Mouse (Mus musculus): ENCODE measurements at regions not wholly inside any gene's neighbourhood (a gene's known extent, or its start where the extent isn't known, plus 50 kb on each side); places are given as distances from the start of the nearest gene placed in this dataset.

DNA sequence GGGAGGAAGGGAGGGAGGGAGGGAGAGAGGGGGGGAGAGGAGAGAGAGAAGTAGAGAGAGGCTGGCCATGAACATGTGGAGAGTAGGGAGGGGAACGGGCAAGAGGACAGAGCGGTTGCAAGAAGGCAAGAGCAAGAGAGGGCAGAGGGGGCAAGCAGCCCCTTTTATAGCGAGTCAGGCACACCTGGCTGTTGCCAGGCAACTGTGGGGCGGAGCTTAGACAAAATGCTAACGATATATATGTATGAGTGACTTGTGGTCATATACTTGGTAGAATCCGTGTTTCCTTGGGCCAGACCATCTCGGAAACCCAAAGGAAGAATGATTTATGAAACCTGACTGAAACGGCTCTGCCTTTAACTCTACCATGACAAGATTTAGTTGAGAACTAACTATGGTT, 138.2 kb upstream of the Serp2 start:
- Histone ChIP-seq H3K36me3 (no peaks in the 10 kb centered on the region), H3K9me3 (replicated peaks) (no peaks in the 10 kb centered on the region), H3K27me3 (ENCODE audit: low read depth, poor library complexity, severe bottlenecking) (no peaks in the 10 kb centered on the region), H3K4me3 (no peak overlapping the region), H3K4me1 (peaks cover 62% of the 10 kb centered on the region), H3K27ac (peak overlapping the region; percentile 46; the same call in 1 of the 2 replicates)
- DNase-seq (ENCODE audit: low spot score), result no peak
- 77% methylated on average over 8 of the region's 8 CpGs for WGBS

- H3K27me3 ChIP-seq (ENCODE audit: low read depth, poor library complexity, severe bottlenecking), result no peaks in the 10 kb centered on the region
- H3K4me3 ChIP-seq, result no peak overlapping the region
- 66% methylated on average over 15 of the region's 15 CpGs for WGBS
- H3K36me3 ChIP-seq, result no peaks in the 10 kb centered on the region
- no peaks in the 10 kb centered on the region for H3K9me3 ChIP-seq (replicated peaks)
- DNase-seq (ENCODE audit: low spot score), result no peak
- peak overlapping the region; percentile 69 for H3K27ac ChIP-seq
- H3K4me1 ChIP-seq, result peaks cover 57% of the 10 kb centered on the region
These were observed 136.9 kb upstream of the Serp2 start for GRCm38 (mm10) chr14:76693351-76694317.

GRCm38 (mm10) chr14:76687971-76688407, 131.3 kb upstream of the Serp2 start:
- DNase-seq (ENCODE audit: low spot score), result peak; percentile 58

GRCm38 (mm10) chr14:76686762-76687453, 130.2 kb upstream of the Serp2 start:
- no peak overlapping the region for H3K4me3 ChIP-seq

More at GRCm38 (mm10) chr14:76687971-76688407, 131.3 kb upstream of the Serp2 start:
- H3K4me1 ChIP-seq, result peaks cover 47% of the 10 kb centered on the region
- no peaks in the 10 kb centered on the region for H3K36me3 ChIP-seq
- H3K27ac ChIP-seq, result peak overlapping the region; percentile 76
- 13% methylated on average over 10 of the region's 10 CpGs for WGBS
- no peak overlapping the region for H3K4me3 ChIP-seq
- H3K9me3 ChIP-seq (replicated peaks), result no peaks in the 10 kb centered on the region
- no peaks in the 10 kb centered on the region for H3K27me3 ChIP-seq (ENCODE audit: low read depth, poor library complexity, severe bottlenecking)

GRCm38 (mm10) chr14:76685830-76686761, 129.4 kb upstream of the Serp2 start:
- Histone ChIP-seq H3K4me1 (peaks cover 48% of the 10 kb centered on the region), H3K36me3 (no peaks in the 10 kb centered on the region), H3K27ac (peak overlapping the region; percentile 73), H3K9me3 (replicated peaks) (no peaks in the 10 kb centered on the region), H3K4me3 (no peak overlapping the region), H3K27me3 (ENCODE audit: low read depth, poor library complexity, severe bottlenecking) (no peaks in the 10 kb centered on the region)
- DNase-seq (ENCODE audit: low spot score), result no peak
- 66% methylated on average over 17 of the region's 17 CpGs for WGBS

More at GRCm38 (mm10) chr14:76686762-76687453, 130.2 kb upstream of the Serp2 start:
- Histone ChIP-seq H3K27ac (peak overlapping the region; percentile 73; the same call in 1 of the 2 replicates), H3K9me3 (replicated peaks) (no peaks in the 10 kb centered on the region), H3K36me3 (no peaks in the 10 kb centered on the region), H3K4me1 (peaks cover 41% of the 10 kb centered on the region), H3K27me3 (ENCODE audit: low read depth, poor library complexity, severe bottlenecking) (no peaks in the 10 kb centered on the region)
- WGBS, result 52% methylated on average over 9 of the region's 9 CpGs
- DNase-seq (ENCODE audit: low spot score), result no peak

DNA sequence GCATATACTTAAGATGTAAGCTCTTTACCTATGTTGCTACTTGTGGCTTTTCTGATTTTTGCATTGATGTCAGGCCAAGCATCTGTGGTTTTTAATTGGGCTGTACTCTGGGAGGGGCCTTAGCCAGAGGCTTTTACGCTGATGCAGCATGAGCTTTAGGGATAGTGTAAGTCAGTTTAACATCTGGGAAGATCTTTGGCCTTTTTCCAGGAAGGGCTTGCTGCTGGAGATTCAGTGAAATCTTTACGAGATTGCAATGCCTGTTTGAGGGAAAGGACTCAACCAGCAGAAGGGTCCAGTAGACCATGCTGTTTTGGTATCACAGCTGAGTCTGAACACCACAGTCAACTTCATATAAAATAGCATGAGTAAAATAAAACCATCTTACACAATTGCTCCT, 127.6 kb upstream of the Serp2 start:
- H3K4me1 ChIP-seq, result peaks cover 49% of the 10 kb centered on the region
- DNase-seq (ENCODE audit: low spot score), result no peak
- H3K36me3 ChIP-seq, result no peaks in the 10 kb centered on the region
- H3K27me3 ChIP-seq (ENCODE audit: low read depth, poor library complexity, severe bottlenecking), result no peaks in the 10 kb centered on the region
- no peaks in the 10 kb centered on the region for H3K9me3 ChIP-seq (replicated peaks)
- 81% methylated on average over 2 of the region's 2 CpGs for WGBS
- H3K4me3 ChIP-seq, result no peak overlapping the region
- no peak overlapping the region for H3K27ac ChIP-seq

DNA sequence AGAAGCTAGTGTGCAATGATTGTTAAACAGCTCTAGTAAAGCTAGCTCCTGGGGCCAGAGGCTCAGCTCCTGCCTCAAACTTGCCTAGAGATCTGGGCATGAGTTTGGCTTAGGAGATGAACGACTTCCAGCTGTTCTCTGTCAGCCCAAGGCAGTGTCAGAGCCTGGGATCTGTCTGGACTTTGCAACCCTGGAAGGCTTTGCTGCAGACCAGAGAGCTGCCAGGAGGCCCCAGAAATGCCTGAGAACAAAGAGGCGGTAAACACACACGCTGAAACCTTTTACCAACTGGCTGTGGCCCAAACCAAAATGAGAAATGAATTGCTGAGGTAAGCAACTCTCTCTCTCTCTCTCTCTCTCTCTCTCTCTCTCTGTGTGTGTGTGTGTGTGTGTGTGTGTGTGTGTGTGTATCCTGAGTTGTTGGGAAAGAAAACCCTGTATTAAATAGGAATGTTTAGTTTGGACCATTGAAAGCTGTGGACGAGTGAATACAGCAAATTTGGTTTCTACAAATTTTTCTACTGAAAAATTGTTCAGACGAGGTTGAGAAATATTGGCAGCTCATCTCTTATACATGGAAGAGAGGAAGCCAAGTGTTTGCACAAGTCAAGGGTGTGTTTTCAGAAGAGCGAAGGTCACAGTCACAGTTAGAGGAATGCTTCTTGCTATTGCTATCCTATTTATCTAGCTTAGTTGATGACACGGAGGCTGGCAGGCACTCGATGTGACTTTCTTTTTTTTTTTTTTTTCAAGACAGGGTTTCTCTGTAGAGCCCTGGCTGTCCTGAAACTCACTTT, 125.1 kb upstream of the Serp2 start:
- no peaks in the 10 kb centered on the region for H3K9me3 ChIP-seq (replicated peaks)
- no peak for DNase-seq (ENCODE audit: low spot score)
- peaks cover 27% of the 10 kb centered on the region for H3K4me1 ChIP-seq
- no peaks in the 10 kb centered on the region for H3K36me3 ChIP-seq
- peak overlapping the region; percentile 78 for H3K27ac ChIP-seq
- H3K27me3 ChIP-seq (ENCODE audit: low read depth, poor library complexity, severe bottlenecking), result no peaks in the 10 kb centered on the region
- WGBS, result 49% methylated on average over 8 of the region's 8 CpGs
- no peak overlapping the region for H3K4me3 ChIP-seq

- no peaks in the 10 kb centered on the region for H3K9me3 ChIP-seq (replicated peaks)
- 82% methylated on average over 5 of the region's 5 CpGs for WGBS
- no peak overlapping the region for H3K4me3 ChIP-seq
- H3K27me3 ChIP-seq (ENCODE audit: low read depth, poor library complexity, severe bottlenecking), result no peaks in the 10 kb centered on the region
- H3K27ac ChIP-seq, result no peak overlapping the region
- no peak for DNase-seq (ENCODE audit: low spot score)
- peaks cover 13% of the 10 kb centered on the region for H3K4me1 ChIP-seq
- no peaks in the 10 kb centered on the region for H3K36me3 ChIP-seq
These were observed 121.9 kb upstream of the Serp2 start for GRCm38 (mm10) chr14:76678512-76679134.

DNA sequence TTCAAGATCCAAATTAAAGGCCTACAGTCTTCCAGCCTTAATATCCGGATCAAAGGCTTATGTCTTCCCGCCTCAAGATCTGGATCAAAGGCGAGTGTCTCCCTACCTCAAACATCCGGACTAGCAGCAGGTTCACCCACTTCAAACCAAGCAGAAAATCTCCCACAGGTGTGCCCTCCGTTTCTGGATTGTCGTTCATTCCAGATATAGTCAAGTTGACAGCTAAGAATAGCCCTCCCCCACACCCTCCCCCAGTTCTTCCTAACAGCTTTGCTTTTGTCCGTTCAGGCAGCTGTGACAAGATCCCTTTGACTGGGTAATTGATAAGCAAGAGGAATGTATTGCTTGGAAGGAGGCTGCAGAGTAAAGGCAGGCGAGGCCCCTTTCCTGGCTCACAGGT, 118.3 kb upstream of the Serp2 start:
- Histone ChIP-seq H3K27ac (no peak overlapping the region), H3K9me3 (replicated peaks) (no peaks in the 10 kb centered on the region), H3K36me3 (no peaks in the 10 kb centered on the region), H3K4me1 (0 out of 2 replicates have a peak, but pooled peaks cover 5% of the 10 kb centered on the region), H3K4me3 (no peak overlapping the region), H3K27me3 (ENCODE audit: low read depth, poor library complexity, severe bottlenecking) (no peaks in the 10 kb centered on the region)
- WGBS, result 42% methylated on average over 8 of the region's 8 CpGs
- no peak for DNase-seq (ENCODE audit: low spot score)

DNA sequence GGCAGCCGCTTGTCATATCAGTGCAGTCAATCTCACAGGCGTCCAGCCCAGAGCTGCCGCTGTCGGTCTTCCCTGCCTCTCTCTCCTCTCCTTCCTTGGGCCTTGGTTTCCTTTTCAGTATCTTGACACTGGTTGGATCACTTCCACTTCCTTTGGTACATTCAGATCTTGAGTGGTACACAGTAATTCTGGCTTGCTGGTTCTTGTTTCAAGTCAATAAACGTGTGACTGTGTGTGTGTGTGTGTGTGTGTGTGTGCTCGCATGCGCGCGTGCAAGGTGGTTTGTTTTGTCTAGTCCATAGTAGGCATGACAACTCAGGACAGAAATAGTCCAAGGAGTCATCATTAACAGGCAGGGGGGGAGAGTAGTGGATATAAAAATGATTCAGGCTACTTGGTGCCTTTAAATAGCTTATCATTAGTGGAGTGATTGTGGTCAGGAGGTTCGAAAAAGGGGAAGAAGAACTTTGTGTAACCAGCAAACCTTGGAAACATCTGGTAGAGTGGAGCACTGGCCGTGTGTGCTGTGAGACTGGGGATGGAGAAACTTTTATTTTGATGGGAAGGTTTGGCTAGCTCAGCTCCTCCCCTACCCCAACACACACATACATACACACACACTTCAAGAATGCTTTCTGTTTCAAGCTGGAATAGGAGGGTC, 117.1 kb upstream of the Serp2 start:
- Histone ChIP-seq H3K27me3 (ENCODE audit: low read depth, poor library complexity, severe bottlenecking) (no peaks in the 10 kb centered on the region), H3K4me3 (no peak overlapping the region), H3K27ac (no peak overlapping the region), H3K36me3 (no peaks in the 10 kb centered on the region), H3K4me1 (0 out of 2 replicates have a peak, but pooled peaks cover 5% of the 10 kb centered on the region), H3K9me3 (replicated peaks) (no peaks in the 10 kb centered on the region)
- WGBS, result 88% methylated on average over 11 of the region's 11 CpGs
- no peak for DNase-seq (ENCODE audit: low spot score)

DNA sequence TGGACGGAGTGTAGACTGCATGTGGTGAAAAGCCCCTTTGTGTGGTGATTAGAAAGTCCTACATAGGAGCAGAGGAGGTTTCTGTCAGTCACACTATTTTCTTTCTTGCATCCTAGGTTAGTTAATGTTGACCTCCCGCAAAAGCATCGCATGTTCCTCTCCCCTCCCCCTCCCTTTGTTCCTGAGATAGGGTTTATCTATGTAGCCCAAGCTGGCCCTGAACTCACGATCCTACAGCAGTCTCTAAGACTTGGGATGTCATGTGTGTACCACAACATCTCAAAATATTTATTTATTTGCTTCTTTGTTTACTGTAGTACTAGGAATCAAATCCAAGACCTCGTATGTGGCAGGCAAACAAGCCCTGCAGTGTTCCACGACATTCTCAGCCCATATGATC, 116.2 kb upstream of the Serp2 start:
- no peaks in the 10 kb centered on the region for H3K27me3 ChIP-seq (ENCODE audit: low read depth, poor library complexity, severe bottlenecking)
- H3K9me3 ChIP-seq (replicated peaks), result no peaks in the 10 kb centered on the region
- no peak overlapping the region for H3K27ac ChIP-seq
- 0 out of 2 replicates have a peak, but pooled peaks cover 5% of the 10 kb centered on the region for H3K4me1 ChIP-seq
- no peak overlapping the region for H3K4me3 ChIP-seq
- no peaks in the 10 kb centered on the region for H3K36me3 ChIP-seq
- 84% methylated on average over 6 of the region's 6 CpGs for WGBS
- DNase-seq (ENCODE audit: low spot score), result no peak
